Mouse (Mus musculus) heart, embryonic 11.5 days (tissue): ENCODE data around the gene Asap3. TPM values are rescaled to one million over a fixed set of nuclear protein-coding genes. Genes with fewer than 3 reads are reported as not detected.
A peak's percentile ranks its signal among the peaks of the same experiment; 100 is the strongest.

Source experiments
- ATAC-seq: fragments of 200-750 bp; cut with Nextera tagmentation; replicated peaks from 2 replicates; pipeline ENCODE4 v1.8.0; 2017; ENCODE audit warnings: moderate library complexity; ENCODE audit not compliant: insufficient number of reproducible peaks, low FRiP score, low TSS enrichment
- H3K27ac ChIP-seq: fragments of 300-500 bp; sonication (generic); 2 replicates; pipeline ENCODE4 v1.5.1; 2014; ENCODE audit warnings: mild to moderate bottlenecking, low read depth, low read length
- H3K27me3 ChIP-seq: fragments of 300-500 bp; sonication (generic); 2 replicates; pipeline ENCODE4 v1.6.1; 2014; ENCODE audit warnings: mild to moderate bottlenecking, low read length, mixed read lengths; ENCODE audit not compliant: control insufficient read depth, insufficient read depth
- H3K36me3 ChIP-seq: fragments of 300-500 bp; sonication (generic); 2 replicates; pipeline ENCODE4 v1.6.1; 2014; ENCODE audit warnings: mild to moderate bottlenecking, low read length, moderate library complexity, mixed read lengths; ENCODE audit not compliant: control insufficient read depth, insufficient read depth
- H3K4me1 ChIP-seq: fragments of 300-500 bp; sonication (generic); 2 replicates; pipeline ENCODE4 v1.6.1; 2014; ENCODE audit warnings: low read length; ENCODE audit not compliant: control insufficient read depth, insufficient read depth
- H3K4me2 ChIP-seq: fragments of 300-500 bp; sonication (generic); 2 replicates; pipeline ENCODE4 v1.6.1; 2014; ENCODE audit warnings: mild to moderate bottlenecking, moderate library complexity
- H3K4me3 ChIP-seq: fragments of 300-500 bp; sonication (generic); 2 replicates; pipeline ENCODE4 v1.5.1; 2014; ENCODE audit warnings: low read depth, low read length
- H3K9ac ChIP-seq: fragments of 300-500 bp; sonication (generic); 2 replicates; pipeline ENCODE4 v1.6.1; 2014; ENCODE audit warnings: mild to moderate bottlenecking, low read depth, low read length, moderate library complexity
- H3K9me3 ChIP-seq: fragments of 300-500 bp; sonication (generic); replicated peaks from 2 replicates; pipeline ENCODE4 v1.6.1; 2016; ENCODE audit warnings: low read length; ENCODE audit not compliant: control insufficient read depth
- WGBS: fragments of 180-500 bp; shearing (Covaris S2); extraction: QIAGEN DNeasy Blood & Tissue Kit; methylation state at CpG from one replicate; pipeline ENCODE4 v1.1.7; 2014; ENCODE audit not compliant: insufficient replicate concordance; 5-methylcytosine and 5-hydroxymethylcytosine counted together
- polyA plus RNA-seq: library from polyadenylated mRNA; unstranded; fragments of >200 nt; fragmentation: Nextera tagmentation; extraction: Ambion mirVana; gene quantifications from 2 replicates; pipeline ENCODE4 v1.2.1, GENCODE M21; 2014

Gene Asap3
- polyA plus RNA-seq, 1 experiment from 2014 or later, result 2.1 TPM

DNA sequence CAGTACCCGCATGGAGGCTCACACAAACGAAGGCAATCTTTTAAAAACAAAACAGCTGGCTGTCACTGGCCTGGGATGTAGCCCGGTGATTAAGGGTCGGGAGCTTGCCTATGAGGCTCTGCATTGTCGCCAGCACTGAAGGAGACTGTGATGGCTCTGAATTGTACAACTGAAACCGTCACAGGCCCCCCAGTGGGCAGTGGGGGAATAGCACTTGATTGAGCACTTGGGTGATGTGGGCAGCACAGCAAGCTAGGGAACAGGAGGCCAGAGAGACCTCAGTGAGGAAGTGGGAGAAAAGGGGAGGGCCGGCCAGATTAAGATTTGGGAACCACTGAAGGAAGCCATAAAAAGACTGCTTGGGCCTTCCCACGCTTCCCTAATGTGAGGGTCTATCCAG is 33.5 kb downstream of the Asap3 start:
- ATAC-seq, result no peak

DNA sequence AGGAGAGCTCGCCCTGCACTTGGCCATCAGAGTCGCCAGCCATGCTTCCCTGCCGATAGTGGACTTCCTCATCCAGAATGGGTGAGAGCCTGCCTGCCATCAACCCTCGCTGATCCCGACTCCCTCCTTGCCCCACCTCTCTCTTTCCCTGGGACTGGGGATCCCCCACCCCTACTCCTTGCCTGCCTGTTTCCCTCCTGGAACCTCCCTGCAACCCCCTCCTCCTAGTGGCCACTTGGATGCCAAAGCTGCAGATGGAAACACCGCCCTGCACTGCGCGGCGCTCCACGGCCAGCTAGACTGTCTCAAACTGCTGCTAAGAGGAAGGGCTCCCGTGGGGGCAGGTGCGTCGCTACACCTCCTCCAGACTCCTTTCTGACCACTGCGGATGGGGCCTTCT is 34.0 kb downstream of the Asap3 start:
- H3K27me3 ChIP-seq, result peaks cover 40% of the 10 kb centered on the region
- H3K9ac ChIP-seq, result no peak overlapping the region
- no peaks in the 10 kb centered on the region for H3K36me3 ChIP-seq
- no peak for ATAC-seq
- no peaks in the 10 kb centered on the region for H3K4me1 ChIP-seq
- 60% methylated on average over 14 of the region's 14 CpGs for WGBS
- no peak overlapping the region for H3K27ac ChIP-seq
- no peak overlapping the region for H3K4me2 ChIP-seq
- H3K4me3 ChIP-seq, result no peak overlapping the region
- H3K9me3 ChIP-seq, result no peaks in the 10 kb centered on the region

More for the DNA sequence above, 33.5 kb downstream of the Asap3 start:
- H3K4me2 ChIP-seq, result no peak overlapping the region
- no peaks in the 10 kb centered on the region for H3K4me1 ChIP-seq
- peaks cover 40% of the 10 kb centered on the region for H3K27me3 ChIP-seq
- H3K36me3 ChIP-seq, result no peaks in the 10 kb centered on the region
- WGBS, result 16% methylated on average over 8 of the region's 8 CpGs
- no peak overlapping the region for H3K4me3 ChIP-seq
- H3K9ac ChIP-seq, result no peak overlapping the region
- H3K9me3 ChIP-seq, result no peaks in the 10 kb centered on the region
- no peak overlapping the region for H3K27ac ChIP-seq

DNA sequence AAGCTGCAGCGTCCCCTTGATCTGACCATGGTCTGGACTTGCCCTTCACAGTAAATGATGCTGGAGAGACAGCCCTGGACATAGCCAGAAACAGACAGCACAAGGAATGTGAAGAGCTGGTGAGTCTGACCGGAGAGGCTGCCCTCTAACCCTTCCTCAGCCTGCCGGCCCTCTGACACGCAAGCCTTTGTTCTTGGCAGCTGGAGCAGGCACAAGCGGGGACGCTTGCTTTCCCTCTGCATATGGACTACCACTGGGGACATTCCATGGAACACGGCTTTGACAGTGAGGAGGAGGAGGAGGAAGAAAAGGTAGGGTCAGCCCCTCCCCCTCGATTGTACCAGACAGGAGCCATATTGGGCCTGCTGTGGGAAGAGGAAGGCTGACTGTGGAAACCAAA is 34.8 kb downstream of the Asap3 start:
- H3K36me3 ChIP-seq, result no peaks in the 10 kb centered on the region
- WGBS, result 52% methylated on average over 8 of the region's 8 CpGs
- H3K9ac ChIP-seq, result no peak overlapping the region
- peaks cover 44% of the 10 kb centered on the region for H3K27me3 ChIP-seq
- no peaks in the 10 kb centered on the region for H3K9me3 ChIP-seq
- H3K4me2 ChIP-seq, result no peak overlapping the region
- no peak for ATAC-seq
- H3K4me3 ChIP-seq, result no peak overlapping the region
- no peaks in the 10 kb centered on the region; the same call in 1 of the 2 replicates for H3K4me1 ChIP-seq
- H3K27ac ChIP-seq, result no peak overlapping the region

DNA sequence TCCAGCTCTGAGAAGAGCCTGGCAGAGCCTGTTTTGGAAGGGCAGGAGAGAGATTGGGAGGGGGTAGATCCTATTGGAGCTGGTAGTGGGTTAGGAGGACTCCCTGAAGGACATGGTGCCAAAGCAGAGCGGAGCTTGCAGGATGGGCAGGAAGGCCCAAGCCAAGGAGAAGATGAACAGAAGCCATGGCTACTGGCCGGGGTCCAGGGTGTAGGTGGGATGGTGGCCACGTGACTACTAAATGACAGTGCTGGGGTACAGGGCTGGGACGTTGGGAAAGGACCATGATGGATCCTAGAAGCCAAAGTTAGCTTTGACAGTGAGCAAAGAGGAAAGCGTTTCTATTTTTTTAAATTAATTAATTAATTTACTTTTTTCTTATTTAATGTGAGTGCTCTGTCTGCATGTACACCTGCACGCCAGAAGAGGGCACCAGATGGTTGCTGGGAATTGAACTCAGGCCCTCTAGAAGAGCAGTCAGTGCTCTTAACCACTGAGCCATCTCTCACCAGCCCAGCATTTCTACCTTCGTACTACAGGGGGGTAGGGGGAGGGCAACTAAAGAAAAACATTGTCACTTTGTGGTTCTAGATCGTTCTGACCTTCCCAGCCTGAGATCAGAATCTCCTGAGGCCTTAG is 36.0 kb downstream of the Asap3 start:
- H3K4me2 ChIP-seq, result no peak overlapping the region
- no peak overlapping the region for H3K4me3 ChIP-seq
- H3K36me3 ChIP-seq, result no peaks in the 10 kb centered on the region
- WGBS, result 45% methylated on average over 8 of the region's 8 CpGs
- H3K4me1 ChIP-seq, result peaks cover 3% of the 10 kb centered on the region; the same call in 1 of the 2 replicates
- H3K9me3 ChIP-seq, result no peaks in the 10 kb centered on the region
- no peak overlapping the region for H3K9ac ChIP-seq
- no peak overlapping the region for H3K27ac ChIP-seq
- H3K27me3 ChIP-seq, result peaks cover 48% of the 10 kb centered on the region
- ATAC-seq, result no peak

DNA sequence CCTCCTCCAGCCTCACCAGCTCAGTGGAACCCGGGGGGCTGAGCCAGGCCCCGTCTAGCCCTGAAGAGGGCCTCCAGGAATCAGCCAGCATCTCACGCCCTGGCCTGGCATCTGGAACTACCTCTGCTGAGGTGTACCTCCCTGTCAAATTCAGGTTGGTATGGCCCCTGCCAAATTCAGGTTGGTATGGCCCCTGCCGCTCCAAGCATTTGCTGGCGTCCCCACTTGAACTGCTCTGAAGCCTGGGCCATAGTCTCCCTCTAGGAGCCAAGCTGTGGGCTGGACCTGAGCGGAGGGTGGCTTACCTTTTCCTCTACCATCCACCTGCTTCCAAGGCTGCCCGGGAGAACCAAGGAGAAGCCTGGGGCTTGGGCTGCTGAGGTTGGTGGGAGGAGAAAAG is 36.6 kb downstream of the Asap3 start:
- 72% methylated on average over 7 of the region's 7 CpGs for WGBS
- no peak overlapping the region for H3K4me2 ChIP-seq
- peaks cover 43% of the 10 kb centered on the region for H3K27me3 ChIP-seq

DNA sequence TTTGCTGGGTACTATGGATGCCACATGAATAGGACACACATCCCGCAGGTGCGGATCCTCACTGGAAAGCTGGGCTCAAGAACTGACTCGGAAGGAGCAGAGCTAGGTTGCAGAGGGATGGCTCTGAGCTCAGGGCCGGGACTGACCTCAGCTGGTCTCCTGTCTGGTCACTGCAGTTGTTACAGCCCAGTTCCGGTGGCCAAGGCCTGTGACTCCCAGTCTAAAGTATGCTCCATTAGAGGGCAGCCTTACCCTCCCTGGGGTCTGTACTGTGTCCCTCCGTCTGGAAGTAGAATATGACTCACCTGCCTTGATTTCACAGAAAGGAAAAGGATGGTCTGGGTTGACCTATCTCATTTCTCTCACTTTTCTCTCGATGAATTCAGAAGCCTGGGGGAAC is 38.0 kb downstream of the Asap3 start:
- H3K36me3 ChIP-seq, result no peaks in the 10 kb centered on the region
- no peak overlapping the region for H3K4me2 ChIP-seq
- no peak for ATAC-seq
- peaks cover 13% of the 10 kb centered on the region; the same call in 1 of the 2 replicates for H3K4me1 ChIP-seq
- no peaks in the 10 kb centered on the region for H3K9me3 ChIP-seq
- no peak overlapping the region for H3K4me3 ChIP-seq
- 55% methylated on average over 7 of the region's 7 CpGs for WGBS
- no peak overlapping the region for H3K27ac ChIP-seq
- peaks cover 39% of the 10 kb centered on the region for H3K27me3 ChIP-seq
- H3K9ac ChIP-seq, result no peak overlapping the region

More for the DNA sequence above, 36.6 kb downstream of the Asap3 start:
- no peak overlapping the region for H3K27ac ChIP-seq
- ATAC-seq, result no peak
- no peaks in the 10 kb centered on the region for H3K36me3 ChIP-seq
- no peaks in the 10 kb centered on the region for H3K9me3 ChIP-seq
- H3K4me1 ChIP-seq, result peaks cover 7% of the 10 kb centered on the region; the same call in 1 of the 2 replicates
- H3K4me3 ChIP-seq, result no peak overlapping the region
- H3K9ac ChIP-seq, result no peak overlapping the region

DNA sequence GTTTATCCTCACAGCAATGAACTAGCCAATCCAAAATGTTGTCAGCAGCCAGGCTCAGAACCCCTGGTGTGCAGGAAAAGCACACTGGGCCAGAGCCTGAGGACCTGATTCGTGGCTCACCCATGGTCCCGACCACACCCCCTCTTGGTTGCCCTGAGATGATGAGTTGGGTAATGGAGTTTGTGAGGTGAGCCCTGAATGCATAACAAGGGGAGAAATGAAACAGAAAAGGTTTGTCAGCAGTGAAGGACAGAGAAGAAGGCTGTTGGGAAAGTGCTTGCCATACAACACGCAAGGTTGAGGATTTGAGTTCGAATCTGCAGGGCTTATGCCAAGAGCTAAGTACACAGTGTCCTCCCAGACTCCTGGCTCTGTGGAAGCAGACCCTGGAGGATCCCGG is 39.5 kb downstream of the Asap3 start:
- H3K4me1 ChIP-seq, result peaks cover 13% of the 10 kb centered on the region; the same call in 1 of the 2 replicates

DNA sequence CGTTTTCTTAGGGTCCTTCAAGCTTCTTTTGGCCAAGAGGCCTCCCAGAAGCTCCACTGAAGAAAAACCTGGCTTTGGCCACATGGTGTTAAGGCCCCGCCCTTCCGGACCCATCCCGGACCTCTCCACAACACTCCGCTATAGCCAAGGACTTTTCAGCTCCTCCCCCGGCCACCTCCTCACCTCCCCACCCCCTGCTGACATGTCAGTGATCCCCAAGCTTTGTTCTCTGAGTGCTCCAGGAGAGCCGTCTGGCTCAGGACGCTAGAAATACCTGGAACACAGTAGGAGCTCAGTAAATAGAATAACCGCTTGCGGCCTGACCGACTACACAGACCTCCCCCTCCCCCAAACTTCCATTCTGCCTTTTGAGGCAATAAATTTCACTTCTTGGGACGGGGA is 40.4 kb downstream of the Asap3 start:
- peak overlapping the region; percentile 74 for H3K27ac ChIP-seq
- H3K27me3 ChIP-seq, result peaks cover 39% of the 10 kb centered on the region
- H3K4me1 ChIP-seq, result peaks cover 13% of the 10 kb centered on the region; the same call in 1 of the 2 replicates
- H3K9me3 ChIP-seq, result no peaks in the 10 kb centered on the region
- peak overlapping the region; percentile 66 for H3K4me2 ChIP-seq
- no peaks in the 10 kb centered on the region for H3K36me3 ChIP-seq
- H3K9ac ChIP-seq, result peak overlapping the region; percentile 69; the same call in 1 of the 2 replicates
- 3% methylated on average over 12 of the region's 12 CpGs for WGBS
- no peak for ATAC-seq
- peak overlapping the region; percentile 46 for H3K4me3 ChIP-seq

More for the DNA sequence above, 39.5 kb downstream of the Asap3 start:
- ATAC-seq, result no peak
- Histone ChIP-seq H3K27me3 (peaks cover 39% of the 10 kb centered on the region), H3K36me3 (no peaks in the 10 kb centered on the region), H3K9ac (no peak overlapping the region), H3K4me2 (peak overlapping the region; percentile 14; the same call in 1 of the 2 replicates), H3K4me3 (no peak overlapping the region), H3K9me3 (no peaks in the 10 kb centered on the region), H3K27ac (no peak overlapping the region)
- 39% methylated on average over 5 of the region's 5 CpGs for WGBS

DNA sequence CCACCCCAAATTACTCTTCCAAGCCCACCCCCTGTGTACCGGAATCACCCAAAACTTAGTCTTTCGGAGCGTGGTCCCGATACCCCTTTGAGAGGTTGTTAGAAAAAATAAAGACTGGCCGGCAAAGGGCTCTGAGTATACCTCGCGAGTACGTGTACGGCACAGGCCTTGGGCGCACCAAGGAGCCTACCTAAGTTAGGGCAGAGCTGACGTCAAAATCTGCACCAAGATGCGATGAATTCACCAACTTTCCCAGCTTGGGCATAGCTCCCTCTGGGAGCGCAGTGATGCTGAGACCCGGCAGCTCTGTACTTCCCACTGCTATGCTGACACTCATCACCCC is 41.2 kb downstream of the Asap3 start:
- WGBS, result under 1% methylated on average over 14 of the region's 14 CpGs
- Histone ChIP-seq H3K4me3 (peak overlapping the region; percentile 46), H3K27me3 (peaks cover 39% of the 10 kb centered on the region), H3K9ac (peak overlapping the region; percentile 69), H3K36me3 (no peaks in the 10 kb centered on the region), H3K27ac (peak overlapping the region; percentile 74), H3K4me2 (peak overlapping the region; percentile 66), H3K9me3 (no peaks in the 10 kb centered on the region), H3K4me1 (peaks cover 13% of the 10 kb centered on the region; the same call in 1 of the 2 replicates)
- ATAC-seq, result no peak
